Mouse (Mus musculus) testis, adult 2 months (tissue): ENCODE results near the gene Vmp1.

Experiments
- CTCF ChIP-seq: fragments of 200-500 bp; IDR thresholded peaks from 2 replicates; pipeline ENCODE4 v1.5.1; 2012; ENCODE audit warnings: low read depth, mild to moderate bottlenecking, inconsistent platforms, low read length, moderate library complexity; ENCODE audit not compliant: control insufficient read depth, insufficient read depth, insufficient replicate concordance
- POLR2A ChIP-seq: fragments of 200-500 bp; IDR thresholded peaks from 2 replicates; pipeline ENCODE4 v1.6.1; 2012; ENCODE audit warnings: low read depth, mild to moderate bottlenecking, inconsistent platforms, low read length, moderate library complexity; ENCODE audit not compliant: control insufficient read depth

DNA sequence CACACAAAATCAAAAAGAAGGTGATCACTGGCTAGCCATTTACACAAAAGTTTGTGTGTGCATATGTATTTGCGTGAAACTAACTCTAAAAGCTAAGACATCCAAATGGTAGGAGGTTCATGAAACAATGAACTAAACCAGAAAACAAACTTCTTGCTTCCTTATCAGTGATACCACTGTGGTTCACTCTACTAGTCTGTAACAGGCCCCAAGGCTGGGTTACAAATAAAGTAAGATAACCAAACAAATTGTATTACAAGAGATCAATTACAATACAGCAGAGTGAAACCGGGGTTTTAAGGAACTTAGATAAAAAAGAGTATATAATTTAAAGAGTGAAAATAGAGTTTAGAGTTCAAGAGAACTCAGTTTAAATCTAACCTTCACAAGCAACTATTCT lies 16.1 kb downstream of the Vmp1 start:
- TF ChIP-seq CTCF (no peak), POLR2A (no peak)
